Mouse (Mus musculus) limb, embryonic 13.5 days (tissue): ENCODE results near the gene Ddx31. TPM values are rescaled to one million over a fixed set of nuclear protein-coding genes. Genes with fewer than 3 reads are reported as not detected.

Source experiments
- polyA plus RNA-seq: library from polyadenylated mRNA; unstranded; fragments of >200 nt; fragmentation: Nextera tagmentation; extraction: Ambion mirVana; gene quantifications from 2 replicates; pipeline ENCODE4 v1.2.1, GENCODE M21; 2015

Ddx31 gene
- polyA plus RNA-seq, 1 experiment from 2014 or later: 15.0 TPM

Other genes starting within 250 kb of the Ddx31 start
- gene Gfi1b, start 218.4 kb upstream of the Ddx31 start, polyA plus RNA-seq: 0.65 and 0.98 TPM in 2 replicates
- 21.2 and 23.2 TPM in 2 replicates for gene Tsc1, start 199.2 kb upstream of the Ddx31 start, polyA plus RNA-seq
- 1.7 and 2.0 TPM in 2 replicates for gene Spaca9, start 140.7 kb upstream of the Ddx31 start, polyA plus RNA-seq
- 0.74 and 0.75 TPM in 2 replicates for gene Ak8, start 140.2 kb upstream of the Ddx31 start, polyA plus RNA-seq
- 16.5 and 17.4 TPM in 2 replicates for gene Gtf3c4, start within 50 bp of the Ddx31 start, polyA plus RNA-seq
- gene Barhl1, start 76.3 kb downstream of the Ddx31 start, polyA plus RNA-seq: 0.06 TPM in 1 of 2 replicates, not detected in the other
- 0.24 and 0.65 TPM in 2 replicates for gene Cfap77, start 214.7 kb downstream of the Ddx31 start, polyA plus RNA-seq
- 10.8 and 11.9 TPM in 2 replicates for gene Ttf1, start 219.9 kb downstream of the Ddx31 start, polyA plus RNA-seq